Mouse (Mus musculus) retina, adult 2 months (tissue): ENCODE measurements around the gene Trp53.

Experiments
- DNase-seq: peaks from one replicate; pipeline ENCODE4 v3.0.0-alpha.2; 2012; ENCODE audit warnings: low read depth, low spot score

Gene Trp53

DNA sequence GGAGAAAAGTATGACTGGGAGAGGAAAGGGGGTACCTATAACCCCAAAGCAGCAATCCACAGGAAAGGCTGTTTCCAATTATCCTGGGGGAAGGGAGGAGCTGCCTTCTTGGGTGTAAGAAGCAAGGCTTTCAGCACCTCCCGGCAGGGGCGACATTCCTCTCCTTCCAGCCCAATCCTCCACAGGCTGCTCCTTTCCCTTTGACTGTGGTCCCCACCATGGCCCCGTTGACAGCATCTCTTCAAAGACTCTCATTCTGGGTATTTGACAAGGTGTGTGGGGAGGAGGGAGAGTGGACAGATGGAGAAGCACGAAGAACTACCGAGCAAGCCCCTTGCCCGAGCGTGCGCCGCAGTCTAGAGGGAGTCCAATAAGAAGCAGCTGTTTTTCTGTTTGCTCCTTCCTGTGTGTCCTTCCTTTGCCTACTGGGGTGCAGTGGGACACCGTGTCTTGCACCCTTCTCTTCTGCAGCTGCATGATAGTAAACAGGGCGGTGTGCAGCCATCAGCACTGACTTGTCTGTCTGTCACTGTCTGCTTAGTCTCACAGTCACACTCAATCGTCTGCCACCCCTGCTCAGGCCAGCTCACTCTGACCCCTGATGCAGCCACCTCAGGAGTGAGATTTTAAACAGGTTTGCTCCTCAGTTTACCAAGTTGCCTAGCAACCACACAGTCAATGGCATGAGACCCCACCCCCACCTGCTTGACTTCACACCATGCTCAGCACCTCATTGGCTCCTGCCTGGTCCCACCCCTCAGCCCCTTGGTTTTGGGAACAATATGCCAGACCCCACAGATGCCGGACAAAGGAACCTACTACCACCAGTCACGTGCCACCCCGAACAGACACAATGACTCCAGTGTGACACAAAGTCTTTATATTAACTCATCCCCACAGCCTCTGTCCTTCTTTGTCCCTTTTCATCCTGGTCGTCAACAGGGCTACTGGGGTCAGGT lies 19.0 kb upstream of the Trp53 start:
- DNase-seq, result no peak

GRCm38 (mm10) chr11:69563373-69563772 lies 16.8 kb upstream of the Trp53 start:
- DNase-seq, result no peak

GRCm38 (mm10) chr11:69564391-69564790 lies 15.8 kb upstream of the Trp53 start:
- no peak for DNase-seq

GRCm38 (mm10) chr11:69565131-69565530 lies 15.0 kb upstream of the Trp53 start:
- no peak for DNase-seq

- DNase-seq, result no peak
Measured at GRCm38 (mm10) chr11:69575220-69575619, 4.9 kb upstream of the Trp53 start.

- no peak for DNase-seq
Measured at GRCm38 (mm10) chr11:69576307-69576706, 3.9 kb upstream of the Trp53 start.

DNA sequence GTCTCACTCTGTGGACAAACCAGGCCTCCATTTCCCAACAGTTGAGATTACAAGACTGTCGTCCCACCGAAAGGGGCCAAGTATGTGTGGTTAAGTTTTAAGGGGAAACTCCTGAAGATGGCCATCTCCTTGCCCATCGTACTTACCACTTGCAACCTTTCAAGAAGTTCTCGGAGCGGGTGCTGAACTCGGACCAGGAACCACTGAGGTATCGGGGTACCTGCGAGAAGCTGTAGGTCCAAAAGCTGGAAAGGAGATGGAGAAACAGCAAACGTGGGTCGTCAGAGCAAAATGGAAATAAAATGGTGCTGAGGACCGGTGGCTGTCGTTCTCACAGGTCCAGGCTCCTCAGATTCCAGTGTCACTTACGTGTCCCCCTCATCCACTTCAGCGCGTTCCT lies 1.9 kb upstream of the Trp53 start:
- no peak for DNase-seq

DNA sequence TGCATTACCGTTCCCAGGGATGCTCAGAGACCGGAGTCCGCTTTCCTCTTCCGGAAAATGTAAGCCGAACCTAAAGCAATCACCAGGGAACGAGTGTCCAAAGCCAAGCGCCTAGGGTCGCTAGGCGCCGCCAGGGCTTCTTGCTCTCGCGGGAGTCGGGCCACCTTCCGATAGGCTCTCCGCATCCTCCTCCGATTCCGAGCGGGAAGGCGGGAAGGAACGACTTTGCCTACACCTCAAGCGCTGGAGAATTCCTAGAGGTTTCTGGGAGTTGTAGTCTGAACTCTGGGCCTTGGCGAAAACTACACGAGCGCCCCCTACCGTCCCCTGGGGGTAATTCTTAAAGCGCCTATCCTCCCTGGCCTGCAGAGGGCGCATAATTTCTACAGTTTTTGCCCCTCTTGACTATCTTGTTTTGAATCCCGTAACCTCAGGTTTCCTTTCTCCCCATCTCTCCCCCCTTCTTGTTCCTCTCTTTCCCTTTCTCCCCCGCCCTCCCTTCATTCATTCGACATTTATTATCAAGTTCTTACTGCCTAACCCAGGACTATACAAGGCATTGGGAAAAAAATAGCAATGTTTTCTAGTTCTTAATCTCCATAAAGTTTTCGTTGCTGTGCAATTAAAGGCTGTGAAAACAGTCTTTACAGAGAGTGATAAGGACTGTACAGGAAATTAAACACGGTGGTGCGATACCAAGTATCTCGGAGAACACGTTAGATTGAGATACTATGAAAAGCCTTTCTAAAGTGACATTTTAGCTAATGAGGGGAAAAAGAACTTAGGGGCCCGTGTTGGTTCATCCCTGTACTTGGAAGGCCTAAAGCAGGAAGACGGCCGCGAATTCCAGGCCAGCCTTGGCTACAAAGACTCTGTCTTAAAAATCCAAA lies 786 bp upstream of the Trp53 start:
- DNase-seq, result peak; percentile 95

DNA sequence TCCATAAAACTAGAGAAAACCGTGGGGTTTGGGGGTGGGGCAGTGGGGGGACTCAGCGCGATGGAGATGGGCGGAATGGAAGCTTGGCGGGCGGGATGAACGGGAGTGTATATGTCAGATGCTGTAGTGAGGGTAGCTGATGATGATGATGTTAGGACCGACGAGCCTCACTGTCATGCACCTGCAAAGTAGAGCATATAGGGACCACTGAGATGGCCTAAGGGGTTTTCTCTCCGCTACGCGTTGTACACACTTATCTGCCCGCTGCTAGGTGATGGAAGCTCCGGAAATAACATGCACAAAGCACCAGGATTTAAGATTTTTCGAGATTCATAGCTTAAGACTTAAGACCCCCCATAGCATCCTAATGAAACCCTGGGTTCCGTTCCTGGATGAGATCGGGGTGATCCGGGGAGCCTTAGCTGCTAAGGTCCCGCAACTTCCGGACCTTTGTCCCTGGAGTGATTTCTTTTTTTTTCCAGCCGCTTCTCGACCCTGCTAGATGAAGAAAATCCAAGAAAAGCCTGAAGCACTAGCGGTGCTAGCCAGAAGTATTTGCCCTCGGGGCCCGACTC lies 500 bp downstream of the Trp53 start:
- no peak for DNase-seq

DNA sequence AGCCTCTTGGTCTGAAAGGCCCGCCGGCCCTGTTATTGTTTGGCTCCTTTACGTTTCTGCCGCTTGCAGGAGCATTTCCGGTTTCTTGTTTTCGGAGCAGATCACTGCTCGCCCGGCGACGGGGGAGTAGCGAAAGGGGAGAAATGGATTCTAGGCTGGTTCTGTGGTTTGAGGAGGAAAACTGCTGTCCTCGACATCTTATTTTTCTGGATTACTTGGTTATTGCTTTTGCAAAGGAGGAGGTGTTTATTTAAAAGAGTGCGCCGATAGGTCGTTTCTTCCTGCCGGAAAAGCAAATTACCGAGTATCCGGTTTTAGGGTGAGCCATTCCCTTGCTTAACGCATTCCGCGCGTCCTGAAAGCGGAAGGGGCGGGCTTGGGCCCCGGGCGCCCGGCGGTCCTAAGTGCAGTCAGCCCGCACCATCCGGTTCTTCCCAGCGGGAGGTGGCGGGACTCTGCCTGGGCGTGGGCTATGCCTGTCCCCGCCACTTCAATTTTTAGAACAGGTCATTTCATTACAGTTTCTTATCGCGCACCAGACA lies 1.1 kb downstream of the Trp53 start:
- DNase-seq, result peak; percentile 84

DNA sequence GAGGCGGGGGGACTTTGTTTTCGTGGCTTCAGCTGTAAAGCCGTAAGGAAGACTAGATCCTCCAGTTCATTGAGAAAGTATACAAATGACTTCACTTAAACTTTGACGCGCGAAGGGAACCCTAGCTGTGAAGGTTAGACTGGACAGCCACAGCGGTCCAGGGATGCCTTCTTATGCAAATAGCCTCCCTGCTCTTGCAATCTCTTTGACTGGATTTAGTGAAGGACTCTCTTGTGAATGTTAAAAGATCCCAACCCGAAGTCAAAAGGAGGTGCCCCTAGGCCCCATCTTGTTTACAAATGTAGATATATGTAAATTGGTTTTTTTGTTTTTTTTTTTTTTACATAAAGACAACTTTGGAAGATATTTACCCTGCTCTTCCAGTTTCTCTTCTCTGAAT lies 1.7 kb downstream of the Trp53 start:
- DNase-seq, result no peak

DNA sequence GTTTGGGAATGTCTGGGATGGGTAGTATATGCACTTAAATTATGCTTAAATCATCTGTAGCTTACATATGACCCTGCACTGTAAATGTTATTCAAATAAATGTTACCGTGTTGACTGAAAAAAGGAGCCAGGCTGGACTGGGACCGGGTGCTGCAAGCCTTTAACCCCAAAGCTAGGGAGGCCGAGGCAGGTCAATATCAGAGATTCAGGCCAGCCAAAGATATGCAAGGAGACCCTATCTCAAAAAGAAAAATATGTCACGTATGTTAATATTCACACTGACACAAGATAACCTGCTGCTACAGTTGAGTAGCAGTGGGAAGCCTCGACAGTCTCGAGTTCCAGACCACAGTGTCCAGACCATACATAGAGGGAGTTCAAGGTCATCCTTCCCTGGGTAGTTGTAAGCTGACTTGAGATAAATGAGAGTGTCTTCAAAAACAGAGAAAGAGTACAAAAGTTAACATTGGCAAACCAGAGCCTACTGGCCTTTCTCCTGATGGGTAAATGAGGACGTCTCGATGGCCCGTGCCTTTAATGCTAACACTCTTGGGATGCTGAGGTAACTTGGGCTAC lies 2.2 kb downstream of the Trp53 start:
- no peak for DNase-seq

- no peak for DNase-seq
Measured at GRCm38 (mm10) chr11:69584008-69584407, 3.8 kb downstream of the Trp53 start.

GRCm38 (mm10) chr11:69584937-69585336 lies 4.8 kb downstream of the Trp53 start:
- DNase-seq, result no peak

GRCm38 (mm10) chr11:69585718-69586325 lies 5.7 kb downstream of the Trp53 start:
- DNase-seq, result no peak

GRCm38 (mm10) chr11:69589207-69589834 lies 9.2 kb downstream of the Trp53 start:
- DNase-seq, result no peak

GRCm38 (mm10) chr11:69590622-69591021 lies 10.5 kb downstream of the Trp53 start:
- no peak for DNase-seq

- DNase-seq, result no peak
Measured at GRCm38 (mm10) chr11:69591424-69591823, 11.3 kb downstream of the Trp53 start.

DNA sequence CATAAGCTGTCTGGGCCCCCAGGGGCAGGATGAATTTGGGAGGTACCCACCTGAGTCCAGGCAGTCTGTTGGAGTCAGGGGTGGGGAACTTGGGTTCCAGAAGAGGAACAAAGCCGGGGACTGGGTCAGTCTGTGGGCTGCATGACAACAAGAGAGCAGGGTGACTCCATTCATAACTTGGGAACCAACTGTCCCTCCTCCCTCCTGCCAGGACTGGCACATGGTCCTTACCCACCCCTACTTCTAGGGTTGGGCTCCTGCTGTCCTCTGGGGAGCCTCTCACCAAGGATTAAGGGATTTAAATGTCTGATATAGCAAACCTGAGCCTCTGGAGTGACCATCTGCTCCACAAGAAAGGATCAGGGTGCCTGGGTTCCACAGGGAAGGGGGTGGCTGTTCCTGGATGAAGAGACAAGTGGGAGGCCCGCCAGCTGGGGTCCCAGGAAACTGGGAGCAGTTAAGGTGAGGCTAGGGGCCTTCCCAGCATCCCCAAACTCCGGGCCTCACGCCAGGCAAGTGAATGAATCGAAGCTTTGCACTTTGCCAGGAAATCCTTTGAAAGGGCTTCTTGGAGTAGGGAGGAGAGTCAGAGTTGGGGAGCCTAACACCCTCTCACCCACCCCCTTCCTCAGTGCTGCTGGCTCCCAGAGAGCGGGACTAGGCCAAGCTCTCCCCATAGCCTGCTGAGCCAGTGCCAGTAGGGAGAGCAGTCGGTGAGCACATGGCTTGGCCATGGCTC lies 11.9 kb downstream of the Trp53 start:
- peak; percentile 87 for DNase-seq

DNA sequence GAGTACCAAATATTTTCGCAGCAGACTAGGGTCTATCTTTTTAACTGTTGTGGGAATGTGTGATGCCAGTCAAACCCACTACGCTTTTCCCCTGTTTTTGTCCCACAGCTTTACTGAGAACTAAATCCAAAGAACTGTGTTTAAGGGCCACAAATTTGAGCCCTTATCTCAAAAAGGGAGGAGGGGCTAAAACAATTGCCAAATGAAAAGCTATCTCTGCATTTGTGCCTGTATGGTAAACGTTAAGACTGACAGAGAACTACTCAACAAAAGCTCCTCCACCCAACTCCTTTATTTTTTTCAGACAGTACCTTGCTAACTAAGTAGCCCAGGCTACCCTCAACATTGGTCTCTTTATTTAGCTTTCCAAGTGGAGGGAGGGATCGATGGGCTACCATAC lies 12.6 kb downstream of the Trp53 start:
- DNase-seq, result no peak
